Mouse (Mus musculus) urinary bladder, postnatal 14 days (tissue): ENCODE results near the gene Mecom.

ENCODE experiments used
- DNase-seq: peaks from one replicate; pipeline ENCODE4 v3.0.0; 2021; ENCODE audit warnings: low spot score

Gene Mecom

DNA sequence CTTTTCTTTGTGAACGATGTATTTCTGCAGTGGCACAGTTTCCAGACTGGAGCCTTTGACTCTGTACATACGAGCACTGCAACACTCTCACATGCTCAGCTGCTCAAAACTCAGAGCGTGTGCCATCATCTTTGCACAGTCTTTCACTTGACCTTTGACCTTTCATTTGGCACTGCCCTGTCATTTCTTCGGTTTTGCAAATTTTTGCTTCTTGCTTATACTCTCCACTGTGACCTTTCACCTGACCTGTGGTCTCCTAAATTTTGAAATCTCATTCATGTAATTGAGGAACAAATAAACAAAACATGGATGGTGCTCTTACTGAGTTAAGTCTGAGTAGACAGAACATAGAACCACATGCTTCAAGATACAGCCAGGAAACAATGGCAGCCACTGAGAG is 446.7 kb downstream of the Mecom start:
- no peak for DNase-seq

DNA sequence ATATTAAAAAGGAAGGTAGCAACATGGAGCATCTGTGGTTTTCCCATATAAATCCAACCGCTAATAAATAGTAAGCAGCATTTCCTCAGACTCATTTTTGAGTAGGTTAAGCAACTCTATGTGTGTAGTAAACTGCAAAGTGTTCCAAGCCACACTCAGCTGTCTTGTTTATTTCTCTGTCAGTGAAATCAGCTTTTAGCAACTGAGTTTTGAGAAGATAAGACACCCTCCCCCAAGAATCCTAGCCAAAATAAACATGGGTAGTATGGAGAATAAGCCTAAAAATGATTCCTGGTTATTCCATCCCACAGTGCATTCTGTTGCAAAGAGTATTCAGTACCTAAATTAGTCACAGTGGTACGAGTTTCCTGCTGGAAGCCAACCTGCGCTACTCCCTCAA is 450.1 kb downstream of the Mecom start:
- no peak for DNase-seq

- DNase-seq = no peak
These were observed 450.7 kb downstream of the Mecom start for GRCm38 (mm10) chr3:30097129-30097528.

GRCm38 (mm10) chr3:30093005-30093404 is 454.8 kb downstream of the Mecom start:
- no peak for DNase-seq

- no peak for DNase-seq
These were observed 455.3 kb downstream of the Mecom start for GRCm38 (mm10) chr3:30092481-30092880.

GRCm38 (mm10) chr3:30091860-30092259 is 455.9 kb downstream of the Mecom start:
- no peak for DNase-seq

GRCm38 (mm10) chr3:30091401-30091800 is 456.4 kb downstream of the Mecom start:
- no peak for DNase-seq

DNA sequence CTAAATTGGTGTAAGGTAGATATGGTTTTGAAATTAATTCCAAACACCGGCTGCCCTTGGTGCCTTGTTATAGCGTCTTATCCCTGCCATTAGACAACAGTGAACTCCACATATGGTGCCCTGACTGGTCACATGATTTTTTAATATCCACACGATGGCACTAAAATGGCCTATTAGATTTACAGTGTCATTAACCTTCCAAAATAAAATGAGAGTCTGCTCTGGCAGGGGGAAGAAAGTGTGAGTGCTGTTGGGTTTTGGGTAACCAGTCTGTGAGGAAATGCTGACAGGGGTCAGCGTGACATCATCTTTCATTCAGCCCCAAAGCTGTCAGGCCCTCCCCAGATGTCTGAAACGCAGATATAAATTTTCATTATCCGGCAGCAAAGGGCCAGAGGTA is 461.7 kb downstream of the Mecom start:
- no peak for DNase-seq

DNA sequence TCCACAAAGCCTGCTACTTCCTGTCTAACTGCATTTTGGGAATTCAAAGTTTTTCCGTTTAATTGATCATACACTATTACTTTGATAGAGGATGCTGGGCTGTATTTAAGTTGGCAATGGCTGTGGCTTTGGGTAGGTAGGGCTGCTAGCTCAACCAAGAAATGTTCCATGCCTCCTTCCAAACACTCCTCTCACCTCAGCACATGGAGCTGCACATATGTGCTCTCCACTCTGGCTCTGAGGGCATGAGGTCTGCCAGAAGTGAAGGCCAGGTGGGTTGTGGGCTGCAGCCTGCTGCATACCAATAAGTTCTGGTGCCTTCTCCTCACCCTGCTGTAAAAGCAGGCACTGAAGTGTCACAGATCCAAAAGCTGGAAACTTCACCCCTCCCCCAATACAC is 464.0 kb downstream of the Mecom start:
- DNase-seq = no peak

- DNase-seq = no peak
These were observed 464.5 kb downstream of the Mecom start for GRCm38 (mm10) chr3:30083268-30083667.

GRCm38 (mm10) chr3:30080827-30081226 is 467.0 kb downstream of the Mecom start:
- DNase-seq = no peak

DNA sequence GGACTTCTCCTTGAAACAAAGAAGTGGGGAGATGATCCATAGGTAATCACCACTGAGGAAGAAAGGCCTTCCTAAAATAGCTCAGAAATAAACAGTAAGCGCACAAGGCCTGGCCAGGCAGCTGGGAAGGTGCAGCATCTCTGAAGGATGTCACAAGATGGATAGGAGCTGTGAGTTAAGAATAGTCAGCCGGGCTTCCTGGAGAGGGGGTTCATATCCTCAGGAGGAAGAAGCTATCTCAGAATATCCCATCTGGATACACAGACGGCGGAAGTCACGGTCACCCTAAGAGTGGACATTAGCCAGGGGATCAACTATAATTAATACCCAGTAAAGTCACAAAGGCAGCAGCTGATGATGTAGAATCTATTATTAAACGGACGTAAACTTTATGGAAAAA is 471.3 kb downstream of the Mecom start:
- no peak for DNase-seq

DNA sequence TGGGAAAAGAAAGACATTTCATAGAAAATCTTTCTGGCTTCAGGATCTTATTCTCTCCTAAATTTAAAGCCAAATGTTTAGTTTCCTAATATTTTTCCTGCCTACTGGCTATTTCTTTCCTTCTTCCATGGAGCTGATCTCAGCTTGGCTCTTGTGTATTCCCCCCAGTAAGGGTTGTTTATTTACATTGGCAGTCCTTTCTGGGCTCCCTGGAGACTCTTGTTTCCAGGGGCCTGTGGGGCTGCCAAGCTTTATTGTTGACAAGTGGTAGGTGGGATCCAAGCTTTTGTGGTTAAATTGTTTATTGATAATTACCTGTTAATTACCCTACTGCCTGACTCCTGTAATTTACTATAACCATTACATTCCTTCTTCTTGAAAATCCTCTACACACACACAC is 476.5 kb downstream of the Mecom start:
- no peak for DNase-seq

DNA sequence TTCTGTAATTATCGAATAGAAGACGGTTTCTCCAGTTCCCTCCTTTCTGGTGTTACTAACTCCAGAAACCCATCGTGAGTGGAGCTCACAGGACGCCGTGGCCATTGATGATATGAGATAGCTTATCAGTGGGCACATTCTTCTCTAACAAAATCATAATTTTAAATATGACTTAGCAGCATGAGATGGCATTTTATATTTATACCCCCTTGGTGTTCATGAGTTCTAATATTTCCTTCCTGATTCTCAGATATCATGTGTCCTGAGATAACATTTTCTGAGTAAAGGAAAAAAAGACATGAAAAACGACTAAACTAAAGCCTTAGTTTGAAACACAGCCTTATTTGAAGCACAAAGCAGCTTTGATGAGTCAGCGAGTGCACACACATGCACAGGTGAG is 481.3 kb downstream of the Mecom start:
- no peak for DNase-seq

- no peak for DNase-seq
These were observed 487.8 kb downstream of the Mecom start for GRCm38 (mm10) chr3:30060058-30060457.

GRCm38 (mm10) chr3:30059615-30060014 is 488.2 kb downstream of the Mecom start:
- no peak for DNase-seq

GRCm38 (mm10) chr3:30051287-30051686 is 496.5 kb downstream of the Mecom start:
- no peak for DNase-seq

DNA sequence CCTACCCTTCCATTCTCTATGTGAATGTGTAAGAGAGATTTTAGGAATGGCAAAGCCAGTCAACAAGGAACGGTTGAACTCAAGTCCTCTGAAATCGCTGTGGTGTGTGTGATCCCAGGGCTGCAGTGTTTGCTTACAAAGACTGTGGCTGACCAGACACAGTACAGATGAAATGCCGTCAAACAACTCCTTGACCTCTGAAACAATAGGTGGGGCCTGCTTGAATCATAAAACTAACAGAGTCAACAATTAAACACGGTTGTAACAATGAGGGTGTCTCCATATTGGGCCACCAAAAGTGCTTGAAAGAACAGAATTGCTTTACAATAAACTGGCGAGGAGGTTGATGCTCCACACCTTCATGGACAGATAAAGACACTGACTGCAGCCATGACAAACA is 497.0 kb downstream of the Mecom start:
- DNase-seq = peak; percentile 20

DNA sequence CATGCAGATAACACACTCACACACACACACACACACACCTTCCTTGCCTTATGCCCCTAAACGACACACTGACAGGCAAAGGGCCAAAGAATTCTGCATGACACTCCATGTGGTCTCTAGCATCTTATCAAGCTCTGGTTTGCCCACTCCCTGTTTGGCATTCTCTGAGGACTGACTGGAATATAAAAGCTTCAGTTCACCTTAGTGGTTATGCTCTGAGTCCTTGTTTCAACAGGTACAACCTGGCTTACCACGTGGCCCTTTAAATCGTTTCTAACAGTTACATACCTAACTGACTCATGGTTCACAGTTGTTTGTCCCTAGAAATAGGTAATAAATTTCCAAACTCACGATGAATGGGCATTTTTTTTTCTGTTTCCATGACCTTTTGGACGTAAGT is 499.0 kb downstream of the Mecom start:
- DNase-seq = peak; percentile 34

- peak; percentile 7 for DNase-seq
These were observed 499.7 kb downstream of the Mecom start for GRCm38 (mm10) chr3:30048157-30048556.

- DNase-seq = no peak
These were observed 504.3 kb downstream of the Mecom start for GRCm38 (mm10) chr3:30043525-30043924.

DNA sequence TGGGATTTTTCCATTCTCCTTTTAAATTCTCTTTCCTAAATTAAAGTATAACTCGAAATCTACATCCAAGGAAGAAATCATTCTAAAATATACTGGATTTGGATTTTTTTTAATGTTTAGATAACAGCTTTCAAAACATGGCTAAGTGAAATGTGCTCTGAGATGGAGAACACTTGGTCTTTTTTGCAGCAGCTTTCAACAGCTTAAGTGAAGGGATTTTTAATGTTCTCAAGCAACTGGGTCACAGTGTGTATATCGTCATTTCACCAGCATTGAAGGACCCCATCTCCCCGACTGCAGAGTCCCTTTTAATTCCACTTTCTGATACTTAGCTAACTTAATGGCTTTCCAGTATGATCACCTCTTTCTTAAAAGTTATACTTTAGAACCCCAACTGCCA is 509.3 kb downstream of the Mecom start:
- DNase-seq = no peak

- DNase-seq = no peak
These were observed 527.8 kb downstream of the Mecom start for GRCm38 (mm10) chr3:30019961-30020360.

GRCm38 (mm10) chr3:30019411-30019810 is 528.4 kb downstream of the Mecom start:
- DNase-seq = no peak

- peak; percentile 43 for DNase-seq
These were observed 529.6 kb downstream of the Mecom start for GRCm38 (mm10) chr3:30018202-30018601.
